Mouse (Mus musculus) lung, postnatal 14 days (tissue): ENCODE measurements around the gene Tmem69.

Source experiments
- DNase-seq: peaks from one replicate; pipeline ENCODE4 v3.0.0; 2021

The Tmem69 gene

GRCm38 (mm10) chr4:116555413-116556300, at the start of gene Tmem69:
Gene Tmem69 (minus strand): TSS chr4:116555936.
- DNase-seq = peak; percentile 80

GRCm38 (mm10) chr4:116596978-116597881, 41.5 kb upstream of the Tmem69 start:
- peak; percentile 85 for DNase-seq

GRCm38 (mm10) chr4:116596379-116596778, 40.6 kb upstream of the Tmem69 start, which contains the start of gene Ccdc17:
Gene Ccdc17 (plus strand): TSS chr4:116596654.
- no peak for DNase-seq

- no peak for DNase-seq
Observed at GRCm38 (mm10) chr4:116595793-116596192, 40.1 kb upstream of the Tmem69 start.

- DNase-seq = no peak
Observed at GRCm38 (mm10) chr4:116558151-116558882, 2.6 kb upstream of the Tmem69 start.

GRCm38 (mm10) chr4:116557306-116558121, 1.8 kb upstream of the Tmem69 start, which contains the start of gene Gpbp1l1:
Gene Gpbp1l1 (plus strand): TSS chr4:116557658.
- DNase-seq = peak; percentile 98

- peak; percentile 92 for DNase-seq
Observed at GRCm38 (mm10) chr4:116556561-116557305, 997 bp upstream of the Tmem69 start.

- no peak for DNase-seq
Observed at GRCm38 (mm10) chr4:116553035-116553434, 2.7 kb downstream of the Tmem69 start.

GRCm38 (mm10) chr4:116550432-116550831, 5.3 kb downstream of the Tmem69 start:
- DNase-seq = no peak

GRCm38 (mm10) chr4:116537737-116538136, 18.0 kb downstream of the Tmem69 start:
- no peak for DNase-seq

- DNase-seq = no peak
Observed at GRCm38 (mm10) chr4:116536351-116536750, 19.4 kb downstream of the Tmem69 start.

- DNase-seq = no peak
Observed at GRCm38 (mm10) chr4:116531109-116531508, 24.6 kb downstream of the Tmem69 start.

- DNase-seq = peak; percentile 96
Observed at GRCm38 (mm10) chr4:116507425-116508218, 48.1 kb downstream of the Tmem69 start, which contains the start of gene Ipp. Gene Ipp (plus strand): TSS chr4:116507549.

- DNase-seq = no peak
Observed at GRCm38 (mm10) chr4:116506886-116507424, 48.8 kb downstream of the Tmem69 start.
